Mouse (Mus musculus) testis, adult 2 months (tissue): ENCODE measurements around the gene Krtap3-2.

Source experiments
- CTCF ChIP-seq: fragments of 200-500 bp; IDR thresholded peaks from 2 replicates; pipeline ENCODE4 v1.5.1; 2012; ENCODE audit warnings: low read depth, mild to moderate bottlenecking, inconsistent platforms, low read length, moderate library complexity; ENCODE audit not compliant: control insufficient read depth, insufficient read depth, insufficient replicate concordance
- POLR2A ChIP-seq: fragments of 200-500 bp; IDR thresholded peaks from 2 replicates; pipeline ENCODE4 v1.6.1; 2012; ENCODE audit warnings: low read depth, mild to moderate bottlenecking, inconsistent platforms, low read length, moderate library complexity; ENCODE audit not compliant: control insufficient read depth

DNA sequence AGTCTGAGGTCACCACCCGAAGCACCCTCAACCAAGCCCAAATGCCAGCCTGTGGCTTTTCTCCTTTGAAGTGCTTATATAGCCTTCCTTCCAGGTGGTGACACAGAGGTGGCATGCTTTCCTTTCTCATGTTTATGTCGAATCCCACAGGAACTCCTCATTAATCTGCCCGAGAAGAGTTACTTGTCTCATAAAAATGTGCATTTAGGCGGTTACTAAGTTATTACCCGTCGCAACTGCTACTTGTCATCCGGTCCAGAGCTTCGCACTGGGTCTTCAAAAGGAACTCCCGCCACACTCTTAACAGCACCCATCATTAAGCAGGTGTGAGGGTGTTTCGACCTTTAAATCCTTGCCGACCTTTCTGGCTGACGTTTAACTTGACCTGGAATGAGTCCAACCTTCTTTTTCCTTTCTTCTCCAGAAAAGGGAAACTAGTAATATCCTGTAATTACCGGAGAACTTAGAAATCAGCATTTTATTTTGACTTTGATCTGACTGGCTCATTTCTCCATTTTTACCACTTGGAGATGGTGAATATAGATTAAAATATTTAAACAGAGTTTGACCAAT is 35.3 kb downstream of the Krtap3-2 start, which contains the start of gene Krt39:
- TF ChIP-seq CTCF (no peak), POLR2A (no peak)
